Mouse (Mus musculus) urinary bladder, postnatal 4 days (tissue): ENCODE results near the gene Ube4b.

Source experiments
- DNase-seq, 2 experiments: peaks; one replicate each; pipeline ENCODE4 v3.0.0; 2021 to 2022; ENCODE audit warnings: low spot score in 2 of 2

The Ube4b gene

DNA sequence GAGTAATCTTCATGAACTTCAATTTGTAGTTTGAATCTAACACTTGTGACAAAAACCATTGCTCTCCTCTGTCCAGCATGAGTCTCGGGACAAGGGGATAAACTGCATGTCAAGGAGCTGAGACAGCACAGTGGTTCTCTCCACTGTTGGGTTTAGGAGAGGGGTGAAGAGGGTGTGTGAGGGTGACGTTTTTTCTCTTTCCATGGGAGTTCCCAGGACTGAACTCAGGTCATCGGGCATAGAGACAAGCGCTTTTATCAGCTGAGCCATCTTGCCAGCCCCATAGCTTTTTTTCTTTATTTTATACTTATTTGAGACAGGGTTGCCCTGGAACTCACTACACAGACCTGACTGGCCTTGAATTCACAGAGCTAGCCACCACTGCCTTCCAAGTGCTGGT is 32.3 kb downstream of the Ube4b start:
- DNase-seq = no peak

- DNase-seq = no peak
Observed at GRCm38 (mm10) chr4:149393311-149393995, 33.1 kb downstream of the Ube4b start.

GRCm38 (mm10) chr4:149392359-149392758 is 34.2 kb downstream of the Ube4b start:
- DNase-seq = no peak

DNA sequence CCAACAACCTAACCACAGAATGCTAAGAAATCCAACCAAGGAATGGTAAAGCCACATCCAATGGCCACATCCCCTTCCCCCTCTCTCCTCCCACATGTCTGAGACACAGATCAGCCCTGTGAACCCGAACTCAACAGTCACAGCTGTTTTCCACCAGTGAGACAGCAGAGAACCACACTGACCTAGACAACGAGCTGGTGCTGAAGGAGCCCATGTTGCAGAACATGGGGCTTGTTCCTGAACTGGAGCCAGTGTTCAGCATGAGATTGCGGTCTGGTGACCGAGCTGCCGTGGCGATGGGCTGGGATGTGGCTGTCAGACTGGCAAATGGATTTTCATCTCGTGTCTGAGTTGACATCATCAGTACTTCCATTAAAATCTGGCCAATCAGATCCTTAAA is 45.5 kb downstream of the Ube4b start:
- DNase-seq = no peak

GRCm38 (mm10) chr4:149379881-149380280 is 46.7 kb downstream of the Ube4b start:
- no peak for DNase-seq

GRCm38 (mm10) chr4:149378819-149379218 is 47.7 kb downstream of the Ube4b start:
- no peak for DNase-seq

DNA sequence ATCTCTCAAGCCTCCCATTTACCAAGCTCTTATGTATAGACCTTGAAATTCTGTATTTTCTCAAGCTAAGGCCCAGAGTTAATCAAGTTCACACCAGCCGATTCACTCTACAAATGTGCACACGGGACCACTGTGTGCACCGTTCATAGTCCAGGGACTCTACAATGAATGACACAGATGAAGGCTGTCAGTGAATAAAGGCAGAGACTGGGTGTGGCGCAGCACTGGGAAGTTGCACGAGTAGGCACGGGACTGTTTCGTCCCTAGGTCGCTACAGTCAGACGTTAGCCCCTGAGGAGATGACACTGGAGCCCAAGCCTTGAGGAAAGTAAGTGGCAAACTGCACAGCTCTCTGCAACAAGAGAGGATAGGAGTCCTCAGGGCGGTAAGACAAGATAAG is 50.5 kb downstream of the Ube4b start:
- DNase-seq = no peak

GRCm38 (mm10) chr4:149374662-149375061 is 51.9 kb downstream of the Ube4b start:
- no peak for DNase-seq

- DNase-seq = no peak
Observed at GRCm38 (mm10) chr4:149373927-149374326, 52.6 kb downstream of the Ube4b start.

- peak in 1 of 2 experiments; percentile 75 for DNase-seq
Observed at GRCm38 (mm10) chr4:149373431-149373830, 53.1 kb downstream of the Ube4b start.

DNA sequence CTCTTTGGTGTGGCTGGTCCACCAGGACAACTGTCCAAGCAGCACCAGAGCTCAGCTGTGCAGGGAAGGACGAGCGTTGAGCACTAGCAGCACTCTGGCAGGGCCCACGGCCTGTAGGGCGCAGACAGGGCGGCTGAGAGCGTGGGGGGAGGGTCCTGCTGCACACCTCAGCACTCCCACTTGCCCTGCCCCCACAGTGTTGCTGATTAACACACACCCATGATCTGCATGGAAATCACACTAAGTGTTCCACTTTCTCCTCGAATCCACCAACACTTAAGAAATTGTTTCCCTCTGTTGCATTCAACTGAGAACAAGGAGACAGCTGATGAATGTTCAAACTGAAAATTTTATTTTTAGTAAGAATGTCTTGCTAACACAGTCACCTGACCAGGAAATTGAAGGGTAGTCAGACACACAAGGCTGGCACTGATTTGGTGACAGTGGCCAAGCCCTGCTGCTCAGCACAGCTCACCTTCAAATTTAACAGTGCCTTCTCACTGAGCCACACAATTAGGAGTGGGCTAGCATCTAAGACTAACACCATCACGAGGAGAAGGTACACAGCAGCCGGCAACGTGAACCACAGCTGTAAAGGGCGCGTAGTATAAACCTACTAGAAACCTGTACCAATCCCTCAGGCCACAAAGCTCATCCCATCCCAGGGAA is 60.7 kb downstream of the Ube4b start:
- DNase-seq = no peak

- no peak for DNase-seq
Observed at GRCm38 (mm10) chr4:149364896-149365295, 61.7 kb downstream of the Ube4b start.

GRCm38 (mm10) chr4:149361051-149361450 is 65.5 kb downstream of the Ube4b start:
- DNase-seq = no peak

DNA sequence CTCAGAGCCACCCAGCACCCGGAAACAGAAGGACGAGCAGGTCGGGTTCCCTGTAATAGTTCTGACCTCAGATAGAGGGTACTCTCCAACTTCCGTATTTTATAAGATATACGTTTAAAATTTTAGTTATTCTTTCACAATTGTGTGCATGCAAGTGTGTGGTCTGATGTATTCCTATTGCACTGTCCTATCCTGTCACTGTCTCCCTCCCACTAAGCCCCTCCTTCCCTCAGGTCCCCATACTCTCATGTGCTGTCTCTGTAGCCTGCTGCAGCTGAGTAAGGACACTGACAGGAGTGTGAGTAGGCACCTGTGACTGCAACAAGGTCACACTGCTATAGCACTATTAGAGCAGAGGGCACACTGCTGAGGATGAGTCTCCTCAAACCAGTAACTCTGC is 65.9 kb downstream of the Ube4b start:
- no peak for DNase-seq

DNA sequence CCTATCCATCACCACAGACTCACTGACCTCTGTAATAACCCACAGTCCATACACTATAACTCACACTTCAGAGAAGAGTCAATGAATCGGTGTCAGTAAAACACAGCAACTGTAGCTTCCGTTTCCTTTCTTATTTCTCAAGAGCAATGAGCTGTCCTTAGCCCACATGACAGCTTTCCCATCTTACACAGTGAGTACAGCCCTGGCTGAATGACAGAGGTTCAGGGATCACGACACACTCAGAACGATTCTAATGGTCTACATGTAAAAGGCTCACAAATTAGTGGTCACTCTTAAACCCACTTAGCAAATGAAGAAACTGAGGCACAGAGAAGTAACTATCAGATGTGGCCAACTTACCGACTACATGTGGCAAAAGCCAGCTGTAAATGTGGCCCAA is 68.6 kb downstream of the Ube4b start:
- no peak for DNase-seq

GRCm38 (mm10) chr4:149354671-149355070 is 71.9 kb downstream of the Ube4b start:
- DNase-seq = no peak

DNA sequence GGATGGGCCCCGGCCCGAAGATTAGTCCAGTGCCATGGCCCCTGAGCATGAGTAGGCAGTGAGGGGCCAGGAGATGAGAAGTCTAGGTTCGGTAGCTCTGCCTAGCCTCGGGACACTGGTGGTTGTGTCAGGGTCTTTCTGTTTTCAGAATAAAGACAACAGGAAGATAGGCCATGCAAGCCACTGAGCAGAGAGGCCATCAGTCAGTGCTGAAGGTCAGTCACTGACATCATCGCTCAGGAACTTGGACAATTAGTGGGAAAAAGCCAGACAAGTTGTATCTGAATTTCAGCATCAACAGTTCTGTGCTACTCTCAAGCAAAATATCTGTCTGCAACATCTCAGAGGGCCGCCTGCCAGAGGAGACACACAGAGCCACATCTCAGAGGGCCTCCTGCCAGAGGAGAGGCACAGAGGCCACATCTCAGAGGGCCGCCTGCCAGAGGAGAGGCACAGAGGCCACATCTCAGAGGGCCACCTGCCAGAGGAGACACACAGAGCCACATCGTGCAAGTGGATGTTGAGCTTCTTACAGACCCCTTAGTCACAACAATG is 74.9 kb downstream of the Ube4b start:
- no peak for DNase-seq

DNA sequence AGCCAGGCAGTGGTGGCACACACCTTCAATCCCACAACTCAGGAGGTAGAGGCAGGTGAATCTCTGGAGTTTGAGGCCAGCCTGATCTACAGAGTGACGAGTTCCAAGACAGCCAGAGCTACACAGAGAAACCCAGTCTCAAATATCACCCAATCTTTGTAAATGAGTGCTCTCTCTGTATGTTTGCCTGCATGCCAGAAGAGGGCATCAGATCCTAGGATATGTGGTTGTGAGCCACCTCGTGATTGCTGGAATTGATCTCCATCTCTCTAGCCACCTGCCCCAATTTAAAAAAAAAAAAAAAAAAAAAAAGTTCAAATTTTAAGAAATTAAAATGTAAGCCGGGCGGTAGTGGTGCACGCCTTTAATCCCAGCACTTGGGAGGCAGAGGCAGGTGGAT is 77.6 kb downstream of the Ube4b start:
- no peak for DNase-seq

DNA sequence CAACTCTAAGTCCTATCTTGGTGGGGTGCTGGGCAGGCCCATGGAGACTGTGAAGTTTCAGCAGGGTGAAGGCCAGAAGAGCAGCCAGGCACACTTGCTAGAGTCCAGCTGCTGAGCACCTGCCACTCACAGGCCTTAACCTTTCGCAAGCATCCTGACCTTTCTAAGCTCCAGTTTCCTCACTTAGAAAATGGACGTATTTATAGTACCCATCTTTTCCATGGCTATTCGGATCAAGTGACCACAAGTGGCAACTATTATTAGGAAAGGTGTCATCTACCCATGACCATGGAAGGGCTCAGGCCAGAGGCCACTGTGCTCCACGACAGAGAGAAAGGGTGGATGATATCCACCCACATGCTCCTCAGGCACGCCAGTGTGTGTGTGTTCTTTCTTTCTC is 80.7 kb downstream of the Ube4b start:
- no peak for DNase-seq

- no peak for DNase-seq
Observed at GRCm38 (mm10) chr4:149344311-149344710, 82.2 kb downstream of the Ube4b start.

DNA sequence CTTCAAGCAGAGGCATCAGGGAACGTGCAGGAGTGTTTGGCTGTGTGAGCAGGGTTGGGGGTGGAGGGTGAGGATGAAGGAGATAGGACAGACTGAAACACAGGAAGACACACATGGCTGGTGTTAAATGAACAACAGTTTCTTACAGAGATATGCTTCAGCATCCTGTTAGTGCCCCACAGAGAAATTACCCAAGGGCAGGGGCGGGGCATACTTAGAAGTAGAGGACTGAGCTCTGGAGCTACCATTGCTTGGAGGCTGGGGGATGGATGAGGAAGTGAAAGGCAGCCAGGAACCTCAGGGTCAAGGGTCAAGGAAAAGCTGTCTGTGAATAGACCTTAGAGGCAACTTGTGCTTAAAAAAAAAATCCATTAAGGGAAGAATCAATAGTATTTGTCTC is 85.9 kb downstream of the Ube4b start:
- no peak for DNase-seq

DNA sequence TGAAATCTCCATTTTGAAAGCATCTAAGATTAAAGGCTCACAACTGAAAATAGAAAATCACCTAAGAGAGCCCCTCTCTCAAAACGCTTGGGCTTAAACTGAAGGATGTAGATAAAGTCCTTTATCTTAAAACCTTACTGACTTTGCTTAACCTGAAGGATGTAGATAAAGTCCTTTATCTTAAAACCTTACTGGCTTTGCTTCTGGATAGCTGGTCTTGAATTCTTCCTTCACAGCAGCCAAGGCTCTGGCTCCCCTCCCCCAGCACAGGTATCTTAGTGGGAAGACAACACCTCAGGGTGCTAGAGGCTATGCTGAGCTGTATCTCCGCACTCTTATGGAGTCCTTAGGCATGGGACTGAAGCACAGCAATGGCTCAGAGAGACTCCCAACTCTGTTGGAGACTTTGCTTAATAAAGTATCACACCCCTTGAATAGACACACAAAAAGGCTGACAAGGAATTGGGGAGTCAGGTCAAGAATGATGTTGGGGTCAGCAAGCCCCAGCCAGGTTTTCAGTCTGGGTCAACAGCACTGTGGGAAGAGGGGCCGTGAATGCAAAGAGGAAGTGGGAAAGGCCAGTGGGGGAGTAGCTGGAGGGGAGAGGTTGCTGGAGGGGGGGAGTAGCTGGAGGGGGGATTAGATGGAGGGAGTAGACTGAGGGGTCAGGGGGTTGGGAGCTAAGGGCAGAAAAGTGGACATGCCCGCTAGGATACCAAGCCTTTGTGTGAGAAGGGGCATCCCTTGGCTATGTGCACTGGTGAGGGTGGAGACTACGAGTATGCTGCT is 86.9 kb downstream of the Ube4b start:
- no peak for DNase-seq

DNA sequence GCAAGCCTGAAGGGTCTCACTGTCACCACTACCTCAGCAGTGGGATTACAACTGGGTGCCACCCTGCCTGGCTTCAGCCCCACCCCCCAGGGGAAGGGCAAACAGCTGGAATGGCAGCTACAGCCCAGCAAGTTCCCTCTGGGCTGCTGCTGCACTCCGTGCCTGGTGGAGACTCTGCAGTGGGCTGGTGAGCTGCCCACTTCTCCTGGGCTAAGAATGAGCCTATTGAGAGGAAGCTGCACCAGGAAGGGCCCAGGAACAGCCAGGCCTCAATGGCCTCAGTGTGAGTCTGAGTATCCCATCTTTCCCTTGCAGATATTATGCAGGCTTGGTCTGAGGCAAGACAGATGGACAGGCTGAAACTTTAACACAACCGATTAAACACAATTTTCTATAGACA is 88.4 kb downstream of the Ube4b start:
- DNase-seq = no peak
